Mouse (Mus musculus) forebrain, embryonic 14.5 days (tissue): ENCODE results near the gene Ssh3. TPM values are rescaled to one million over a fixed set of nuclear protein-coding genes. Genes with fewer than 3 reads are reported as not detected.

Experiments
- ATAC-seq: fragments of 200-750 bp; cut with Nextera tagmentation; 2 replicates; pipeline ENCODE4 v1.8.0; 2017; ENCODE audit warnings: mild to moderate bottlenecking, moderate library complexity
- DNase-seq: peaks from one replicate; pipeline ENCODE4 v3.0.0-alpha.2; 2015; ENCODE audit warnings: low spot score
- H3K27ac ChIP-seq: fragments of 300-500 bp; sonication (generic); 2 replicates; pipeline ENCODE4 v1.5.1; 2014; ENCODE audit warnings: low read depth, mild to moderate bottlenecking, control low read depth, low read length, moderate library complexity
- H3K27me3 ChIP-seq: fragments of 300-500 bp; sonication (generic); replicated peaks from 2 replicates; pipeline ENCODE4 v1.6.1; 2014; ENCODE audit warnings: low read length, control low read depth, mixed read lengths; ENCODE audit not compliant: control insufficient read depth, insufficient read depth
- H3K36me3 ChIP-seq: fragments of 300-500 bp; sonication (generic); 2 replicates; pipeline ENCODE4 v1.6.1; 2014; ENCODE audit warnings: low read length, control low read depth; ENCODE audit not compliant: control insufficient read depth, insufficient read depth
- H3K4me1 ChIP-seq: fragments of 300-500 bp; sonication (generic); 2 replicates; pipeline ENCODE4 v1.6.1; 2014; ENCODE audit warnings: antibody characterized with exemption, low read length, control low read depth; ENCODE audit not compliant: control insufficient read depth, insufficient read depth
- H3K4me2 ChIP-seq: fragments of 300-500 bp; sonication (generic); 2 replicates; pipeline ENCODE4 v1.6.1; 2014; ENCODE audit warnings: mild to moderate bottlenecking, control low read depth, low read length
- H3K4me3 ChIP-seq: fragments of 300-500 bp; sonication (generic); 2 replicates; pipeline ENCODE4 v1.5.1; 2014; ENCODE audit warnings: low read depth, low read length, control low read depth
- H3K9ac ChIP-seq: fragments of 300-500 bp; sonication (generic); 2 replicates; pipeline ENCODE4 v1.6.1; 2014; ENCODE audit warnings: mild to moderate bottlenecking, low read length, control low read depth, moderate library complexity
- H3K9me3 ChIP-seq: fragments of 300-500 bp; sonication (generic); replicated peaks from 2 replicates; pipeline ENCODE4 v1.6.1; 2016; ENCODE audit warnings: low read length, control low read depth, mixed read lengths; ENCODE audit not compliant: control insufficient read depth
- WGBS: fragments of 180-500 bp; shearing (Covaris S2); extraction: QIAGEN DNeasy Blood & Tissue Kit; methylation state at CpG from one replicate; pipeline ENCODE4 v1.1.7; 2014; 5-methylcytosine and 5-hydroxymethylcytosine counted together
- microRNA-seq: library from miRNA; unstranded; fragments of <30 nt; microRNA quantifications from one replicate; pipeline ENCODE4, GENCODE M21; 2016
- polyA plus RNA-seq: library from polyadenylated mRNA; unstranded; fragments of >200 nt; fragmentation: Nextera tagmentation; extraction: Ambion mirVana; gene quantifications from 2 replicates; pipeline ENCODE4 v1.2.1, GENCODE M21; 2014

Ssh3 gene
- polyA plus RNA-seq, 1 experiment from 2014 or later, result 4.0 TPM

DNA sequence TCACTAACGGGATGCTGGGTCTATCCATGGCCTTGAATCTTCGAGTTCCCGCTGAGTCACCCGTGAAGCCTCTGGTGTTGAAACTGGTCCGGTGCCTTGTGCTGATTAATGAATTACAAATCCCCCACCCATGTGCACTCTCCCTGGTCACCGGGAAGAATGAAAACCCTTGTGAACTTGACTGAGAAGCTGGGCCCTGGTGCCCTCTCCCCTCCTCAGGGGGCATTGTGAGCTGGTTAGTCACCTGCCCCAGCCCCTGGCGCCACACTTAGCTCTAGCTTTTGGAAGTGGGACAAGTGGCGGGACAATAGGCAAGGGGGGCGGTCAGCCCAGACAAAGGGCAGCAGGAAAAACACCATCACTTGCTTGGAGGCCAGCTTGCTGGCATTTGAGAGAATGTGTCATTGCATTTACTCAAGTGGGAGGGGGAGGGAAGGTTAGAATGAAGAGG, 55.4 kb downstream of the Ssh3 start:
- WGBS, result 8% methylated on average over 9 of the region's 9 CpGs
- H3K4me2 ChIP-seq, result peak overlapping the region; percentile 94
- no peak overlapping the region for H3K4me3 ChIP-seq
- no peak overlapping the region for H3K9ac ChIP-seq
- ATAC-seq, result no peak
- H3K27me3 ChIP-seq, result peaks cover 41% of the 10 kb centered on the region
- peaks cover 15% of the 10 kb centered on the region for H3K4me1 ChIP-seq
- H3K36me3 ChIP-seq, result no peaks in the 10 kb centered on the region
- no peak overlapping the region for H3K27ac ChIP-seq
- DNase-seq, result no peak
- no peaks in the 10 kb centered on the region for H3K9me3 ChIP-seq

DNA sequence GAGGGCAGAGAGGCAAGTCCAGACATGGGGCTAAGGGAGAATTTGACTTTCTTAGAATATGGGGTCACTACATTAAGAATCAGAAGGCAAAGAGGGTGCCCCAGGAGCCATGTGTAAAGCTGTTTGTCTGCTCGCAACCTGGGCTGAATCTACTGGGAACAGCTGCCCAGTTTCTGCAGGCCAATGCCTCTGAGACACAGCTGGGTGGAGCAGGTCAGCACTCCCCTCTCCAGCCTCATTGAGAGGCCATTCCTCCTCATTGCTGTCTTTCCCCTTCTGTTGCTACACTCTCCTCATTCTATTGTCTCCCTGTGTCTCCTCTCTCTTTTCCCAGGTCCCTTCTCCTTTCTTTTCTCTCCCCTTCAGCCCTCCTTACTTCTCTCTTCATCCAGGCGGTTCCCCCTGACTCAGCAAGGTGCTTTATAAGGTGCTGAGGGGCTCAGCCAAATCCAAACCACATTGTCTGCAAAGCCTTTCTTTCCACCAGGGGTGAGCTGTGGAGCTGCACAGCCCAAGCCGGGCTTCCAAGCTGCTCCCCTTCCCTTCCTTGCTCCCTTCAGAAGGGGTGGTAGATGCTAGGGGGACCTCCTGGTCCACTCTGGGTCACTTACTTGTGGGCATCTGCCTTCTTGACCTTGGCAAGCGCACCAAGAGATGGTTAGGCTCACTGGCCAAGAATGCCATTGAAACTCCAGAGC, 56.9 kb downstream of the Ssh3 start:
- Histone ChIP-seq H3K9me3 (no peaks in the 10 kb centered on the region), H3K4me3 (no peak overlapping the region), H3K4me2 (no peak overlapping the region), H3K9ac (no peak overlapping the region), H3K27ac (no peak overlapping the region), H3K4me1 (peaks cover 15% of the 10 kb centered on the region), H3K27me3 (peaks cover 37% of the 10 kb centered on the region), H3K36me3 (no peaks in the 10 kb centered on the region)
- no peak for DNase-seq
- no peak for ATAC-seq
- WGBS, result 14% methylated on average over 4 of the region's 4 CpGs

Small RNAs within 50 kb of the gene (microRNA-seq; reads per million reads assigned to microRNA genes)
- gene Gm26115, result not detected
- 0.53 reads per million for gene Mir6985

Other genes starting within 250 kb of the Ssh3 start
- gene Gstp1, start 231.2 kb downstream of the Ssh3 start, polyA plus RNA-seq, result 369 and 398 TPM in 2 replicates
- 1.2 and 4.2 TPM in 2 replicates for gene Gstp2, start 223.2 kb downstream of the Ssh3 start, polyA plus RNA-seq
- not detected in 2 replicates for gene Gstp3, start 209.6 kb downstream of the Ssh3 start, polyA plus RNA-seq
- not detected in 2 replicates for gene Cabp2, start 187.6 kb downstream of the Ssh3 start, polyA plus RNA-seq
- 88.6 and 91.7 TPM in 2 replicates for gene Cdk2ap2, start 172.0 kb downstream of the Ssh3 start, polyA plus RNA-seq
- 29.1 and 40.8 TPM in 2 replicates for gene Pitpnm1, start 169.2 kb downstream of the Ssh3 start, polyA plus RNA-seq
- gene Aip, start 143.3 kb downstream of the Ssh3 start, polyA plus RNA-seq, result 85.2 and 94.4 TPM in 2 replicates
- not detected in 2 replicates for gene Gpr152, start 129.4 kb downstream of the Ssh3 start, polyA plus RNA-seq
- 0.08 and 0.12 TPM in 2 replicates for gene Cabp4, start 125.1 kb downstream of the Ssh3 start, polyA plus RNA-seq
- gene Coro1b, start 120.6 kb downstream of the Ssh3 start, polyA plus RNA-seq, result 134 and 154 TPM in 2 replicates
- 0.24 TPM in 1 of 2 replicates, not detected in the other for gene Ptprcap, start 115.6 kb downstream of the Ssh3 start, polyA plus RNA-seq
- 32.3 and 35.5 TPM in 2 replicates for gene Rps6kb2, start 105.8 kb downstream of the Ssh3 start, polyA plus RNA-seq
- 3.9 and 4.2 TPM in 2 replicates for gene Carns1, start 93.7 kb downstream of the Ssh3 start, polyA plus RNA-seq
- gene Tbc1d10c, start 77.9 kb downstream of the Ssh3 start, polyA plus RNA-seq, result 0.52 and 0.80 TPM in 2 replicates
- gene Ppp1ca, start 77.1 kb downstream of the Ssh3 start, polyA plus RNA-seq, result 608 and 689 TPM in 2 replicates
- gene Rad9a, start 67.5 kb downstream of the Ssh3 start, polyA plus RNA-seq, result 25.5 and 25.7 TPM in 2 replicates
- 0.61 and 0.85 TPM in 2 replicates for gene Clcf1, start 54.9 kb downstream of the Ssh3 start, polyA plus RNA-seq
- not detected in 2 replicates for gene AC109138.7, start 54.8 kb downstream of the Ssh3 start, polyA plus RNA-seq
- 17.6 and 19.0 TPM in 2 replicates for gene Pold4, start 37.3 kb downstream of the Ssh3 start, polyA plus RNA-seq
- gene Ankrd13d, start 14.0 kb upstream of the Ssh3 start, polyA plus RNA-seq, result 16.3 and 23.9 TPM in 2 replicates
- 17.1 and 21.0 TPM in 2 replicates for gene Grk2, start 37.0 kb upstream of the Ssh3 start, polyA plus RNA-seq
- 29.2 and 36.3 TPM in 2 replicates for gene Kdm2a, start 129.1 kb upstream of the Ssh3 start, polyA plus RNA-seq
- 6.3 and 8.3 TPM in 2 replicates for gene Rhod, start 170.3 kb upstream of the Ssh3 start, polyA plus RNA-seq
- 1.9 TPM in 2 replicates for gene Syt12, start 208.3 kb upstream of the Ssh3 start, polyA plus RNA-seq
- not detected in 2 replicates for gene 2010003K11Rik, start 229.4 kb upstream of the Ssh3 start, polyA plus RNA-seq
- 14.8 and 19.2 TPM in 2 replicates for gene Pcx, start 241.3 kb upstream of the Ssh3 start, polyA plus RNA-seq